Mouse (Mus musculus) heart, adult 2 months (tissue): Measurements from ENCODE around the gene Cplx1.

ENCODE experiments used
- CTCF ChIP-seq: fragments of 200-600 bp; IDR thresholded peaks from 2 replicates; pipeline ENCODE4 v1.8.1; 2022; ENCODE audit warnings: antibody characterized with exemption, mild to moderate bottlenecking, moderate library complexity
- EP300 ChIP-seq: fragments of 200-500 bp; IDR thresholded peaks from 2 replicates; pipeline ENCODE4 v1.6.1; 2011; ENCODE audit warnings: low read depth, low read length, control low read depth; ENCODE audit not compliant: insufficient read depth
- POLR2A ChIP-seq: fragments of 200-500 bp; IDR thresholded peaks from 2 replicates; pipeline ENCODE4 v1.6.1; 2011; ENCODE audit warnings: mild to moderate bottlenecking, low read depth, low read length, control low read depth; ENCODE audit not compliant: insufficient read depth

GRCm38 (mm10) chr5:108566523-108566922, 16.7 kb upstream of the Cplx1 start:
- TF ChIP-seq CTCF = no peak
- TF ChIP-seq POLR2A = no peak
- TF ChIP-seq EP300 = no peak
